In the genomic region with DNA sequence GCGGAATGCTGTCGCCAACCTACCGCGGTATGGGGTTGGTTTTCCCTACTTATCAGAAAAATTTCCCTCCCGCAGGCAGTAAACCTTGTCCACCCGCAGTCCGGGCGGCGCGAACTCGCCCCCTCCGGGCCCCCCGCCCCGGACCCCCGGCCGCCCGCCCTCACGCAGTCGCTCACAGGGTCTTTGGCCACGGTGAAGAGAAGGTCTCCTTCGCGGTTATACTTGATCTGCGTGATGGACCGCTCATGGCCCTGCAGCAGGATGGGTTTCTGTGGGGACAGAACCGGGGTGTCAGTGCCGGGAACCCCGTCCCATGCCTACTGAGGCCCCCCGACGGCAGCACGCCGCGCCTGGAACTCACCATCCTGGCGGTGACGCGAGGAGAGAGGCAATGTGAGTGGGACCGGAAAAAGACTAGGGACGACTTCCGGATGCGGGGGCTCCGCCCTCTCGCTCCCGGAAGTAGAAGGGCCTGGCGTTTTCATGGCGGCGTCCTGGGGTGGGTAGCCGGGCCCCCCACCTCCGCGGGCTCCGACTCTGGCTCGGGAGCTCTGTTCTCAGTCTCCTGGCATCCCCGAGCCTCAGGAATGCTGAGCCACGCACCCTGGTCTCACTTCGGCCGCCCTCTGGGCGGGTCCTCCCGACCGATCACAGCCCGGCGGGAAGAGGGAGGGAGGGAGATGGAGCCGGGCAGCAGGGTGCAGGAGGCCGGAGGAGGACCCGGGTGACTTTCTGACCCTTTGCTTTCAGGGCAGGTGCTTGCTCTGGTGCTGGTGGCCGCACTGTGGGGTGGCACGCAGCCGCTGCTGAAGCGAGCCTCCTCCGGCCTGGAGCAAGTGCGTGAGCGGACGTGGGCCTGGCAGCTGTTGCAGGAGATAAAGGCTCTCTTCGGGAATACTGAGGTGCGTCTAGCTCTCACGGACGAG, we compare ENCODE assay signal across 8 mouse cellular contexts. TPM values are rescaled to one million over a fixed set of nuclear protein-coding genes. Genes with fewer than 3 reads are reported as not detected.
A peak's percentile ranks its signal among the peaks of the same experiment; 100 is the strongest.
DNase-seq lines count a peak whose midpoint lies in the region; ATAC-seq and TF ChIP-seq lines count a peak whose summit lies in the region.

Eif3i (minus strand) TSS at position 416 of the 926 bp plus-strand sequence.
Tmem234 (plus strand) TSS at position 436 of the 926 bp plus-strand sequence.

- peaks cover 35 to 70% of the 10 kb centered on the region in 2 experiments for H3K36me3 ChIP-seq in CH12.LX (replicated peaks in 1 of 2; ENCODE audit: control insufficient read depth in 1 of 2, insufficient read depth in 1 of 2, low read length in 1 of 2)
- peaks cover 59% of the 10 kb centered on the region for H3K36me3 ChIP-seq in heart, embryonic 12.5 days
- peaks cover 16% of the 10 kb centered on the region for H3K36me3 ChIP-seq in kidney, postnatal 0 days (ENCODE audit: insufficient read depth, low read length)
- H3K36me3 ChIP-seq in liver, embryonic 15.5 days (replicated peaks), result peaks cover 65% of the 10 kb centered on the region
- peaks cover 3% of the 10 kb centered on the region; the same call in 1 of the 2 replicates for H3K36me3 ChIP-seq in neural tube, embryonic 11.5 days (ENCODE audit: control insufficient read depth, insufficient read depth, low read length)
- peaks cover 13% of the 10 kb centered on the region; the same call in 1 of the 2 replicates for H3K36me3 ChIP-seq in stomach, embryonic 16.5 days (ENCODE audit: control insufficient read depth, insufficient read depth, low read length)

- TF ChIP-seq EP300 in CH12.LX (IDR thresholded peaks at IDR 0.05; ENCODE audit: low read length), result no peak

- H3K27me3 ChIP-seq in CH12.LX (replicated peaks), result no peaks in the 10 kb centered on the region
- no peaks in the 10 kb centered on the region for H3K27me3 ChIP-seq in heart, embryonic 12.5 days (replicated peaks)
- H3K27me3 ChIP-seq in kidney, postnatal 0 days (ENCODE audit: insufficient read depth, low read length), result no peaks in the 10 kb centered on the region
- no peaks in the 10 kb centered on the region for H3K27me3 ChIP-seq in liver, embryonic 15.5 days
- no peaks in the 10 kb centered on the region for H3K27me3 ChIP-seq in neural tube, embryonic 11.5 days (ENCODE audit: control insufficient read depth, insufficient read depth, low read length)
- H3K27me3 ChIP-seq in stomach, embryonic 16.5 days (ENCODE audit: control insufficient read depth, insufficient read depth, low read length), result no peaks in the 10 kb centered on the region

- DNase-seq in CH12.LX (ENCODE audit: extremely low read depth), result peak; percentile 84
- DNase-seq in kidney, postnatal 0 days (ENCODE audit: low spot score), result peak; percentile 94
- DNase-seq in neural tube, embryonic 11.5 days (ENCODE audit: low spot score), result peak; percentile 85

- TF ChIP-seq CTCF in CH12.LX (conservative IDR thresholded peaks at IDR 0.05 in 1 of 2, IDR thresholded peaks at IDR 0.05 in 1 of 2; ENCODE audit: low read depth in 2 of 2, low read length in 2 of 2), result peak in 1 of 2 experiments; percentile 19; a peak in 1 of 4 replicates
- TF ChIP-seq CTCF in kidney, postnatal 0 days (IDR thresholded peaks at IDR 0.05; ENCODE audit: low read depth), result peak; percentile 23; the same call in 1 of the 2 replicates

- no peaks in the 10 kb centered on the region for H3K9me3 ChIP-seq in CH12.LX (replicated peaks; ENCODE audit: low read length)
- no peaks in the 10 kb centered on the region for H3K9me3 ChIP-seq in heart, embryonic 12.5 days (replicated peaks)
- no peaks in the 10 kb centered on the region for H3K9me3 ChIP-seq in kidney, postnatal 0 days (replicated peaks; ENCODE audit: low read length)
- no peaks in the 10 kb centered on the region for H3K9me3 ChIP-seq in liver, embryonic 15.5 days (replicated peaks)
- H3K9me3 ChIP-seq in neural tube, embryonic 11.5 days (ENCODE audit: control insufficient read depth, low read length), result no peaks in the 10 kb centered on the region
- no peaks in the 10 kb centered on the region for H3K9me3 ChIP-seq in stomach, embryonic 16.5 days (replicated peaks; ENCODE audit: control insufficient read depth, low read length)

- H3K79me2 ChIP-seq in CH12.LX (replicated peaks; ENCODE audit: control insufficient read depth, extremely low read depth, insufficient read depth, poor library complexity, severe bottlenecking), result peaks cover 66% of the 10 kb centered on the region

- no peak within 1 kb of the TSS; the same call in 1 of the 2 replicates for H3K27ac ChIP-seq in CH12.LX (ENCODE audit: insufficient read depth, low read depth)
- peak within 1 kb of the TSS; percentile 85 for H3K27ac ChIP-seq in brown adipose tissue, adult 24 weeks (replicated peaks; ENCODE audit: low read depth, low read length)
- H3K27ac ChIP-seq in heart, embryonic 12.5 days (ENCODE audit: poor library complexity, severe bottlenecking), result peak within 1 kb of the TSS; percentile 67; the same call in 1 of the 2 replicates
- H3K27ac ChIP-seq in kidney, postnatal 0 days, result peak within 1 kb of the TSS; percentile 74
- H3K27ac ChIP-seq in liver, embryonic 15.5 days (replicated peaks), result peak within 1 kb of the TSS; percentile 86
- 0 out of 2 replicates have a peak within 1 kb of the TSS, but pooled peaks have one; percentile 49 for H3K27ac ChIP-seq in neural tube, embryonic 11.5 days (ENCODE audit: low read depth, low read length)
- H3K27ac ChIP-seq in stomach, embryonic 16.5 days (ENCODE audit: low read length), result peak within 1 kb of the TSS; percentile 67; the same call in 1 of the 2 replicates

- TF ChIP-seq POLR2A in CH12.LX (IDR thresholded peaks at IDR 0.05; ENCODE audit: low read depth, low read length), result peak; percentile 89

- in situ Hi-C loops in CH12.LX (cut with MboI; ENCODE audit: low pct_ligation_motif_present, low pct_unique_long_range_greater_than_20kb, low sequenced_read_pairs), result loop anchor here (25.0 kb wide), 1 partner anchor 238 kb away; no protein-coding TSS in a partner anchor

- no peak for TF ChIP-seq RAD21 in CH12.LX (IDR thresholded peaks at IDR 0.05; ENCODE audit: low read depth, low read length)

- ATAC-seq in erythroid progenitor cell, adult 5-6 weeks (replicated peaks; ENCODE audit: low FRiP score, poor library complexity, severe bottlenecking), result peak; percentile 96
- peak; percentile 87 for ATAC-seq in heart, embryonic 12.5 days (ENCODE audit: insufficient number of reproducible peaks, low FRiP score)
- ATAC-seq in kidney, postnatal 0 days (replicated peaks; ENCODE audit: low FRiP score, low read depth), result peak; percentile 74
- ATAC-seq in liver, embryonic 15.5 days (ENCODE audit: insufficient read depth), result peak; percentile 92
- peak; percentile 84 for ATAC-seq in neural tube, embryonic 11.5 days (ENCODE audit: insufficient read depth, low FRiP score, low TSS enrichment)
- peak; percentile 89 for ATAC-seq in stomach, embryonic 16.5 days (ENCODE audit: insufficient read depth, low FRiP score)

- H3K9ac ChIP-seq in CH12.LX (ENCODE audit: insufficient read depth, low read depth), result peak within 1 kb of the TSS; percentile 94
- peak within 1 kb of the TSS; percentile 92 for H3K9ac ChIP-seq in heart, embryonic 12.5 days
- H3K9ac ChIP-seq in kidney, postnatal 0 days (ENCODE audit: low read depth, low read length), result peak within 1 kb of the TSS; percentile 95
- H3K9ac ChIP-seq in liver, embryonic 15.5 days, result peak within 1 kb of the TSS; percentile 88
- peak within 1 kb of the TSS; percentile 88 for H3K9ac ChIP-seq in neural tube, embryonic 11.5 days (ENCODE audit: low read length)
- peak within 1 kb of the TSS; percentile 98 for H3K9ac ChIP-seq in stomach, embryonic 16.5 days (ENCODE audit: low read length)

- peaks cover 13 to 41% of the 10 kb centered on the region in 2 experiments for H3K4me1 ChIP-seq in CH12.LX (ENCODE audit: control insufficient read depth in 1 of 2, insufficient read depth in 2 of 2)
- H3K4me1 ChIP-seq in brown adipose tissue, adult 24 weeks (ENCODE audit: control insufficient read depth, insufficient read depth, insufficient read length, low read length), result peaks cover 10% of the 10 kb centered on the region
- peaks cover 30% of the 10 kb centered on the region for H3K4me1 ChIP-seq in heart, embryonic 12.5 days (replicated peaks)
- H3K4me1 ChIP-seq in kidney, postnatal 0 days (replicated peaks; ENCODE audit: insufficient read depth, low read length), result peaks cover 16% of the 10 kb centered on the region
- H3K4me1 ChIP-seq in liver, embryonic 15.5 days (replicated peaks), result peaks cover 37% of the 10 kb centered on the region
- peaks cover 19% of the 10 kb centered on the region for H3K4me1 ChIP-seq in neural tube, embryonic 11.5 days (ENCODE audit: control insufficient read depth, insufficient read depth, low read length)
- peaks cover 17% of the 10 kb centered on the region for H3K4me1 ChIP-seq in stomach, embryonic 16.5 days (ENCODE audit: control insufficient read depth, insufficient read depth, low read length)

- dilution Hi-C loops in CH12.LX (cut with MboI; ENCODE audit: extremely low pct_ligation_motif_present, extremely low pct_unique_long_range_greater_than_20kb, low sequenced_read_pairs), result no loop called here

- H3K4me3 ChIP-seq in CH12.LX (replicated peaks in 1 of 3; ENCODE audit: low read depth in 2 of 3, low read length in 2 of 3, poor library complexity in 1 of 3), result peak within 1 kb of the TSS; percentile 68 to 89 (median 85)
- peak within 1 kb of the TSS; percentile 100 for H3K4me3 ChIP-seq in brown adipose tissue, adult 24 weeks (ENCODE audit: insufficient read depth, low read depth, low read length)
- H3K4me3 ChIP-seq in heart, embryonic 12.5 days, result peak within 1 kb of the TSS; percentile 87
- peak within 1 kb of the TSS; percentile 98 for H3K4me3 ChIP-seq in kidney, postnatal 0 days (replicated peaks; ENCODE audit: low read depth, low read length)
- peak within 1 kb of the TSS; percentile 81 for H3K4me3 ChIP-seq in liver, embryonic 15.5 days (replicated peaks)
- H3K4me3 ChIP-seq in neural tube, embryonic 11.5 days (ENCODE audit: low read depth, low read length), result peak within 1 kb of the TSS; percentile 92
- peak within 1 kb of the TSS; percentile 98 for H3K4me3 ChIP-seq in stomach, embryonic 16.5 days (replicated peaks; ENCODE audit: low read length)

- peak within 1 kb of the TSS; percentile 89 for H3K4me2 ChIP-seq in CH12.LX (ENCODE audit: insufficient read depth, low read depth, poor library complexity, severe bottlenecking)
- peak within 1 kb of the TSS; percentile 85 for H3K4me2 ChIP-seq in heart, embryonic 12.5 days
- peak within 1 kb of the TSS; percentile 89 for H3K4me2 ChIP-seq in kidney, postnatal 0 days (ENCODE audit: low read length)
- H3K4me2 ChIP-seq in liver, embryonic 15.5 days, result peak within 1 kb of the TSS; percentile 87
- peak within 1 kb of the TSS; percentile 90 for H3K4me2 ChIP-seq in neural tube, embryonic 11.5 days (ENCODE audit: low read depth)
- H3K4me2 ChIP-seq in stomach, embryonic 16.5 days (ENCODE audit: low read depth, low read length), result peak within 1 kb of the TSS; percentile 89

- under 1% methylated on average over 71 of the region's 74 CpGs for WGBS in heart, embryonic 12.5 days
- WGBS in kidney, postnatal 0 days, result under 1% methylated on average over 73 of the region's 74 CpGs
- WGBS in liver, embryonic 15.5 days (ENCODE audit: insufficient replicate concordance), result under 1% methylated on average over 74 of the region's 74 CpGs
- WGBS in neural tube, embryonic 11.5 days, result under 1% methylated on average over 71 of the region's 74 CpGs
- WGBS in stomach, embryonic 16.5 days, result under 1% methylated on average over 74 of the region's 74 CpGs

RNA-seq across cellular contexts. Expression of gene Eif3i, which starts in this region (rescaled TPM):
- 667 and 673 TPM in 2 replicates for total RNA-seq in CH12.LX (2012; rRNA removed)
- 702 and 753 TPM in 2 replicates for total RNA-seq in CH12.LX (2014; rRNA removed)
- polyA plus RNA-seq in CH12.LX (2012; ENCODE audit: insufficient read length, low read depth), result 418 and 446 TPM in 2 replicates
- polyA plus RNA-seq in brown adipose tissue, adult 24 weeks (2012; ENCODE audit: insufficient read depth, insufficient read length, missing spikeins), result 156 and 174 TPM in 2 replicates
- 79.6 and 96.9 TPM in 2 replicates for total RNA-seq in erythroid progenitor cell, adult 5-6 weeks (2015; ENCODE audit: low replicate concordance)
- total RNA-seq in erythroid progenitor cell, adult 5-6 weeks (2017; ENCODE audit: low replicate concordance), result 59.7 and 69.6 TPM in 2 replicates
- 155 and 156 TPM in 2 replicates for polyA plus RNA-seq in heart, embryonic 12.5 days (2016; fragmentation: Nextera tagmentation; extraction: Ambion mirVana)
- 284 and 298 TPM in 2 replicates for polyA plus RNA-seq in kidney, postnatal 0 days (2015; fragmentation: Nextera tagmentation; extraction: Ambion mirVana)
- polyA plus RNA-seq in liver, embryonic 15.5 days (2015; fragmentation: Nextera tagmentation; extraction: Ambion mirVana), result 156 and 159 TPM in 2 replicates
- 274 and 291 TPM in 2 replicates for polyA plus RNA-seq in neural tube, embryonic 11.5 days (2014; fragmentation: Nextera tagmentation; extraction: Ambion mirVana)
- polyA plus RNA-seq in stomach, embryonic 16.5 days (2015; fragmentation: Nextera tagmentation; extraction: Ambion mirVana), result 239 and 253 TPM in 2 replicates

RNA-seq across cellular contexts. Expression of gene Tmem234, which starts in this region (rescaled TPM):
- 111 and 121 TPM in 2 replicates for total RNA-seq in CH12.LX (2012; rRNA removed)
- total RNA-seq in CH12.LX (2014; rRNA removed), result 97.6 and 104 TPM in 2 replicates
- polyA plus RNA-seq in CH12.LX (2012; ENCODE audit: insufficient read length, low read depth), result 112 and 113 TPM in 2 replicates
- 84.4 and 96.6 TPM in 2 replicates for polyA plus RNA-seq in brown adipose tissue, adult 24 weeks (2012; ENCODE audit: insufficient read depth, insufficient read length, missing spikeins)
- total RNA-seq in erythroid progenitor cell, adult 5-6 weeks (2015; ENCODE audit: low replicate concordance), result 113 and 124 TPM in 2 replicates
- 96.7 and 118 TPM in 2 replicates for total RNA-seq in erythroid progenitor cell, adult 5-6 weeks (2017; ENCODE audit: low replicate concordance)
- polyA plus RNA-seq in heart, embryonic 12.5 days (2016; fragmentation: Nextera tagmentation; extraction: Ambion mirVana), result 139 and 153 TPM in 2 replicates
- 188 and 197 TPM in 2 replicates for polyA plus RNA-seq in kidney, postnatal 0 days (2015; fragmentation: Nextera tagmentation; extraction: Ambion mirVana)
- 113 and 115 TPM in 2 replicates for polyA plus RNA-seq in liver, embryonic 15.5 days (2015; fragmentation: Nextera tagmentation; extraction: Ambion mirVana)
- polyA plus RNA-seq in neural tube, embryonic 11.5 days (2014; fragmentation: Nextera tagmentation; extraction: Ambion mirVana), result 187 and 192 TPM in 2 replicates
- 181 and 190 TPM in 2 replicates for polyA plus RNA-seq in stomach, embryonic 16.5 days (2015; fragmentation: Nextera tagmentation; extraction: Ambion mirVana)

Comparison
In these comparisons a context has a peak if more than half of its experiments do, and no peak if none do; other contexts are left out.
1. RNA of gene Eif3i (total RNA-seq): 667 to 753 TPM in CH12.LX; 59.7 to 96.9 TPM in erythroid progenitor cell, adult 5-6 weeks; every median in the first group is over 4 times any median in the second.
2. Peak in every context shown above with its lines, with median percentiles within 50 percentile points of each other: DNase-seq, H3K4me2 ChIP-seq, H3K4me3 ChIP-seq, H3K9ac ChIP-seq and ATAC-seq.